Mouse (Mus musculus): ENCODE measurements around the gene D5Ertd579e. TPM values are rescaled to one million over a fixed set of nuclear protein-coding genes. Genes with fewer than 3 reads are reported as not detected.

D5Ertd579e gene
- total RNA-seq, 2 experiments from 2014 or later: 86.4 to 98.1 TPM

DNA sequence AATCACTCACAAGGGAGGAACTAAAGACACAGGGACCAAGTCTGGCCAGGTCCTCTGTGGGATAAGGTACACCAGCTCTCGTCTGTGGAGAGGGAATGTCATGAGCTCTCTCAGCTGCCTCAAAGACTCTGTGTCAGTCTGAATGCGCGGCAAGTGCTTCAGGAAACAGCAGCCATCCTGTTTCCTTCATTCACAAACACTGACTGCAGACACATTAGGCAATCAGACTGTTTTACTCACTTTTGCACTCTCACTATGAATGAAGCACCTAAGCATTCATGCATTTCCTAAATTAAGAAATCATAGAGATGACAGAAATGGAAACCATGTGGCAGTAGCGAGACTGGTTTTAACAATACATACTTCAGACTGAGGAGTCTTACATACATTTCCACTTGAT is 77.5 kb downstream of the D5Ertd579e start:
- intact Hi-C loops (cut with DNase I): no loop called here
- peak; percentile 15 for DNase-seq
- Histone ChIP-seq H3K27ac (peak overlapping the region; percentile 98; the same call in 1 of the 2 replicates), H3K4me3 (no peak overlapping the region; the same call in 1 of the 2 replicates)
- TF ChIP-seq CTCF (IDR thresholded peaks at IDR 0.05): no peak

DNA sequence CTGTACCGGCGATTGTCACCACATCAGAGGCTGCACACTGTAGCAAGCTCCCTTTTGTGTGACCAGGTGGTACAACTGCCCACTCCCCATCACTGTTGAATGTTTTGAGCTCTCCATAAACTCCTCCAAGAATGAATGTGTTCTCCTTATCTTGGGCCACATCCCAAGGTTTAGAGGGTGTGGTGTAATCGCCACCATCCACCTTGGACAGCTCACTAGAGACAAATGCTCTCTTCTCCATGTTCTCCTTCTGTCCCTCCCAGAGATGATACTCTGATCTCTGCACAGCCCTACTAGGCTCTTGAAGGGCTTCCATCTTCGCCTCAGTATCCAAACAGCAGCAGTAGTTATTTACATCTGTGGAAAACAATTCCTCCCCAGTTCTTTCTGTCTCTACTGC is 81.7 kb downstream of the D5Ertd579e start:
- Histone ChIP-seq H3K27ac (no peak overlapping the region), H3K4me3 (no peak overlapping the region)
- TF ChIP-seq CTCF (IDR thresholded peaks at IDR 0.05): no peak
- intact Hi-C loops (cut with DNase I): no loop called here
- DNase-seq: peak; percentile 8

DNA sequence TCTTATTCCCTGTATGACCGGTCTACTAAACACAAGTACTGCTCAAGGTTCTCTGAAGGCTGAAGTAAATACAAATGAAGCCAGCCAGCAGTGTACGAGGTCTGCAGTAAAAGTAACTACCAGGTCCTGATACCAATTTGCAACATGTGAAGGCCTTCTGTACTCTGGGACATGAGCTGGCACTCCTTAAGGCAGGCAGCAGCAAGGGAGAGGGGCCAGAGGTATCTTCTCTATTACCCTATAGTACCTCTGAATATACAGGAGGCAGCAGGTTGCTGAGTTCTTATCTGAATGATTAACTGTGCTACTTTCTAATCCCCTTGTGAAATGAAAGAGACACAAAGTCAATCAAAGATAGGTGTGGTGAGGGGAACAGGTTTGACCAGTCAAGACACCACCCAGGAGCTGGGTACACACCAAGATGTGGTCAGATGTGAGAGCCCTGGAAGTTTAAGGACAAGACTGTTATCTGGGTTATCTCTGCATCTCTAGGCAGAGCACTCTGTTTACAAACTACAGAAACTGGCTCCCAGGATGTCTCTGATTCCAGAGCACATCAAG is 86.8 kb downstream of the D5Ertd579e start:
- intact Hi-C loops (cut with DNase I): no loop called here
- H3K27ac ChIP-seq: no peak overlapping the region
- TF ChIP-seq CTCF (IDR thresholded peaks at IDR 0.05): no peak
- DNase-seq: peak; percentile 8
- H3K4me3 ChIP-seq: no peak overlapping the region

- H3K27ac ChIP-seq: no peak overlapping the region
- DNase-seq: peak; percentile 60
- intact Hi-C loops (cut with DNase I): loop anchor here (1.0 to 5.0 kb wide), 2 partner anchors 94 to 137 kb away; partner anchors contain the start of gene D5Ertd579e
Measured at GRCm38 (mm10) chr5:36603031-36603430, 92.8 kb downstream of the D5Ertd579e start.

DNA sequence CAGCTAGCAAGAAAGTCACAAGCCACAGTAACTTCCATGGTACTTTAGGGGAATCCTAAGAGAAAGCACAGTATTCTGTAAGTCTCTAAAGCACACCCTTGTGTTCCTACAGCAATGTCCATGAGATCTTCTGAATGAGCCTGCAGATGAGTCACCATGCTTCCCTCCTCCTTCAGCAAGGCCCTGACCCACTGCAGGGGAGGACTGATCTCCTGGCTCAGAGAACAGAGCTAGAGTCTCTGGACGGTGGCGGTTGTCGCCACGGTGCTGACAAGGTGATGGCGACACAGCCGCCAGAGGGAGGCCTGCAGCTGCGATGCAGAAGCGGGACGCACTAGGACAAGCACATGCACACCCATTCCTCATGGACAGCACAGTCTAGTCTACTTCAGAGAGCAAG is 93.8 kb downstream of the D5Ertd579e start:
- TF ChIP-seq CTCF (IDR thresholded peaks at IDR 0.05): no peak
- H3K27ac ChIP-seq: no peak overlapping the region
- H3K4me3 ChIP-seq: no peak overlapping the region
- intact Hi-C loops (cut with DNase I): loop anchor here (5.0 kb wide), 1 partner anchor 95 kb away; the partner anchor contains the start of gene D5Ertd579e
- DNase-seq: peak; percentile 11

More at GRCm38 (mm10) chr5:36603031-36603430, 92.8 kb downstream of the D5Ertd579e start:
- peak; percentile 84 for TF ChIP-seq CTCF (IDR thresholded peaks at IDR 0.05)
- H3K4me3 ChIP-seq: no peak overlapping the region

GRCm38 (mm10) chr5:36601492-36601891 is 94.3 kb downstream of the D5Ertd579e start:
- intact Hi-C loops (cut with DNase I): loop anchor here (5.0 kb wide), 1 partner anchor 96 kb away; the partner anchor contains the start of gene D5Ertd579e
- no peak for TF ChIP-seq CTCF (IDR thresholded peaks at IDR 0.05)
- peak; percentile 8 for DNase-seq
- Histone ChIP-seq H3K4me3 (no peak overlapping the region), H3K27ac (no peak overlapping the region)

DNA sequence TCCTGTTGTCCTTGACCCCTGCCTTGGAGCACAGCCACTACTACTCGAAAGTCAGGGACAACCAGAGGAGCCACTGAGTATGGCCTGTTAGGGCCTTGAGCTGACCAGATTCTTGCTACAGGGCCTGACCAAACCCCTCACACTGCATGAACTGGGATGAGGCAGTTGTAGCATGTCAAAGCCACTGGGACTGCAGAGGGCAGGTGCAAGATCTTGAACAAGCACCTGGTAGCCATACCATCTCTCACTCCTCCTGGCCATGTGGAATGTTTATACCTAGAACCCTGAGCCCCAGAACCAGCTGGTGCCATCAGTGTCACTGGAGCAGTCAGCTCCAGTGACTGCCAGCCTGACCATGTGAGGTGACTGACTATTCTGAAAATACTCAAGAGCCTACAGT is 96.9 kb downstream of the D5Ertd579e start:
- intact Hi-C loops (cut with DNase I): no loop called here
- no peak for TF ChIP-seq CTCF (IDR thresholded peaks at IDR 0.05)
- Histone ChIP-seq H3K27ac (no peak overlapping the region), H3K4me3 (no peak overlapping the region)
- DNase-seq: peak; percentile 14

- peak; percentile 40 for TF ChIP-seq CTCF (IDR thresholded peaks at IDR 0.05)
- intact Hi-C loops (cut with DNase I): no loop called here
- Histone ChIP-seq H3K27ac (no peak overlapping the region), H3K4me3 (no peak overlapping the region)
- DNase-seq: peak; percentile 52
Measured at GRCm38 (mm10) chr5:36597653-36598052, 98.2 kb downstream of the D5Ertd579e start.

GRCm38 (mm10) chr5:36596225-36596624 is 99.6 kb downstream of the D5Ertd579e start:
- H3K27ac ChIP-seq: no peak overlapping the region
- no peak for TF ChIP-seq CTCF (IDR thresholded peaks at IDR 0.05)
- DNase-seq: peak; percentile 8
- H3K4me3 ChIP-seq: no peak overlapping the region
- intact Hi-C loops (cut with DNase I): no loop called here

GRCm38 (mm10) chr5:36595115-36595514 is 100.7 kb downstream of the D5Ertd579e start:
- no peak for TF ChIP-seq CTCF (IDR thresholded peaks at IDR 0.05)
- intact Hi-C loops (cut with DNase I): no loop called here
- peak; percentile 2 for DNase-seq
- Histone ChIP-seq H3K4me3 (no peak overlapping the region), H3K27ac (no peak overlapping the region)

DNA sequence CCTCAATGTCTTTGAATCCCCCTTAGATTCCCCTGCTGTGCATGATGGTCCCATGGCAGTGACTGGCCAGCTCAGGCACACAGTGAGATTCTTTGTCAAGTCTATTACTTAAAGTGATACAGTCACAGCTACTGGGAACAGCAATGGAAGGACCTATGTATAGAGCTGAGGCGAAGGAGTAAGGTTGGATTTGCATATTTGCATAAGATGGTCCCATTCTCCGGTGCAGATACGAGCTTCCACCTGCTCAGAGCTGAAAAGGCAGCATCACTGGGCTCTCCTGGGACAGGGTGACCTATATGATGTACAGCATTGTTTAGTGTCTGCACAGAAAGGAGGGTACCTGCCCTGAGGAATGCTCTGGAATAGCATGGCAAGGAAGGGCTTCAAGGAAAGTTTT is 101.5 kb downstream of the D5Ertd579e start:
- no peak overlapping the region for H3K4me3 ChIP-seq
- peak; percentile 9 for DNase-seq
- intact Hi-C loops (cut with DNase I): no loop called here
- no peak for TF ChIP-seq CTCF (IDR thresholded peaks at IDR 0.05)
- no peak overlapping the region for H3K27ac ChIP-seq

DNA sequence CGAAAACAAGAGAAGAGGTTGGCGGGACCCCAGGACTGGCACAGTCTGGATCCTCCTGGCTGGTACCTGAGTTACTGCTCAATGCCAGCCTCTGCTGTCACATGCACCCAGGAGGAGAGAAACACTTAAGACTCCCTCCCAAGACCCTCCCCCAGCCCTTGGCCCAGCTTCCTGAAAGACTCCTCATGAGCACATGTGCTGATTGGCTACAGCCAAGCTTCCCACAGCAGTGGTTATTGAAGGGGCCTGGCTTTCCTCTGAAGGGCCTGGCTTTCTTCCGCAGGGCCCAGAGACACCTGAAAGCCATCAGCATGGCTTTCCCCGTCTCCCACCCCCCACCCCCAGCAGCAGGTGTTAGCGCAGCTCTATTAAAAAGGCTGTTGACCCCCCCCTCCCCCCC is 102.6 kb downstream of the D5Ertd579e start, which contains the start of gene Tbc1d14:
Gene Tbc1d14, minus strand, starts transcription at position 101 of the 400 bp plus-strand sequence.
- no peak for TF ChIP-seq CTCF (IDR thresholded peaks at IDR 0.05)
- peak; percentile 16 for DNase-seq
- H3K4me3 ChIP-seq: no peak within 1 kb of the TSS
- intact Hi-C loops (cut with DNase I): no loop called here
- no peak within 1 kb of the TSS for H3K27ac ChIP-seq

DNA sequence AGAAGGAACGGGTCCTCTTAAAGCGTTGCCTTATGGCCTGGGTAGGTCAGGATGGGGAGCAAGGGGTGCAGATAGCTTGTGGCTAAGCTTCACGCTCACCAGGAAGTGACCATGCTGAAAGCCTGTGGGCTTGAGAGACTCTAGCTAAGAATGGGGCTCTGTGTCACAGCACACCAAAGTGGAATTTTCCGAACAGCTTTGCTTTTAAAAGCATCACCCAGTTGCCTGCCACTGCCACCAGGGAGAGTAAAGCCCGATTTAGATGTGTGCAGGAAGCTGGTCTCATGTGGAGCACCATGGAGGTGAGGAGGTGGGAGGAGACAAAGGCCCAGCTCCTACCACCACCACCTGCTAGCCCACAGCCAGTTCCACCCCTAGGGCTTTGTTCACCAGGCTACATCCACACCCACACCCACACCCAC is 105.3 kb downstream of the D5Ertd579e start:
- H3K4me3 ChIP-seq: no peak overlapping the region
- peak; percentile 7 for DNase-seq
- no peak for TF ChIP-seq CTCF (IDR thresholded peaks at IDR 0.05)
- no peak overlapping the region for H3K27ac ChIP-seq
- intact Hi-C loops (cut with DNase I): no loop called here

DNA sequence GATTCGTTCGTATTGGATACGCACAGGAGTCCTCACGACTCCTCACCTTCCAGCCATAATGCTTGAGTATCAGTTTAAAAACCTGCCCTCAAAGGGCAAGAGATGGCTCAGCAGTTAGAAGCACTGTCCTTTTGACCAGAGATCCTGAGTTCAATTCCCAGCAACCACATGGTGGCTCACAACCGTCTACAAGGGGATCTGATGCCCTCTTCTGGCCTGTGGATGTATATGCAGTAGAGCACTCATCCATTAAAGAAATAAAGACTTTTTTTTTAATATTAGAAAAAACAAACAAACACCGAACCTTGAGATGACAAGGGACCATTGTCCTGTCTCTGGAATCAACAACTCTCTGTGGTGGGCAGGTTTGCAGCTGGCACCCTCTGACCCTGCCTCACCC is 111.5 kb downstream of the D5Ertd579e start:
- TF ChIP-seq CTCF (IDR thresholded peaks at IDR 0.05): peak; percentile 57
- no peak overlapping the region for H3K27ac ChIP-seq
- no peak overlapping the region for H3K4me3 ChIP-seq
- DNase-seq: peak; percentile 13
- intact Hi-C loops (cut with DNase I): loop anchor here (5.0 to 10.0 kb wide), 2 partner anchors 102 to 161 kb away; partner anchors contain the start of genes Bloc1s4, Ccdc96 and Tada2b
